Mouse (Mus musculus): ENCODE measurements around the gene Fastkd1.
"Not testable (repeated sequence)": the region's sequence is repeated elsewhere in the genome, so short reads cannot be mapped to it uniquely, and the experiment has no call there.

Gene Fastkd1

GRCm38 (mm10) chr2:69712981-69713625 is at the start of gene Fastkd1:
Gene Fastkd1 (minus strand): TSS chr2:69713516.
- peak; percentile 60 for DNase-seq (ENCODE audit: low spot score)

- DNase-seq (ENCODE audit: low spot score), result no peak
These were observed 47.7 kb upstream of the Fastkd1 start for GRCm38 (mm10) chr2:69760980-69761379.

- DNase-seq (ENCODE audit: low spot score), result no peak
These were observed 31.8 kb upstream of the Fastkd1 start for GRCm38 (mm10) chr2:69745091-69745490.

GRCm38 (mm10) chr2:69723519-69723825 is 10.2 kb upstream of the Fastkd1 start:
- no peak for DNase-seq (ENCODE audit: low spot score)

GRCm38 (mm10) chr2:69722650-69723518 is 9.6 kb upstream of the Fastkd1 start:
- peak; percentile 92 for DNase-seq (ENCODE audit: low spot score)

- no peak for DNase-seq (ENCODE audit: low spot score)
These were observed 8.9 kb upstream of the Fastkd1 start, which contains the start of gene Ppig for GRCm38 (mm10) chr2:69722273-69722649. Gene Ppig (plus strand): TSS chr2:69722545.

- no peak for DNase-seq (ENCODE audit: low spot score)
These were observed 5.8 kb upstream of the Fastkd1 start for GRCm38 (mm10) chr2:69719121-69719520.

GRCm38 (mm10) chr2:69716483-69716882 is 3.2 kb upstream of the Fastkd1 start:
- DNase-seq (ENCODE audit: low spot score), result no peak

- no peak for DNase-seq (ENCODE audit: low spot score)
These were observed 810 bp upstream of the Fastkd1 start for GRCm38 (mm10) chr2:69714126-69714525.

GRCm38 (mm10) chr2:69713626-69714014 is 304 bp upstream of the Fastkd1 start:
- no peak for DNase-seq (ENCODE audit: low spot score)

- no peak for DNase-seq (ENCODE audit: low spot score)
These were observed 1.1 kb downstream of the Fastkd1 start for GRCm38 (mm10) chr2:69712171-69712570.

GRCm38 (mm10) chr2:69700446-69700845 is 12.9 kb downstream of the Fastkd1 start:
- no peak for DNase-seq (ENCODE audit: low spot score)

- no peak for DNase-seq (ENCODE audit: low spot score)
These were observed 19.8 kb downstream of the Fastkd1 start for GRCm38 (mm10) chr2:69693501-69693900.

- no peak for DNase-seq (ENCODE audit: low spot score)
These were observed 22.5 kb downstream of the Fastkd1 start for GRCm38 (mm10) chr2:69690843-69691242.

GRCm38 (mm10) chr2:69690214-69690613 is 23.1 kb downstream of the Fastkd1 start:
- DNase-seq (ENCODE audit: low spot score), result no peak

- no peak for DNase-seq (ENCODE audit: low spot score)
These were observed 28.8 kb downstream of the Fastkd1 start for GRCm38 (mm10) chr2:69684488-69684887.

- no peak for DNase-seq (ENCODE audit: low spot score)
These were observed 30.1 kb downstream of the Fastkd1 start for GRCm38 (mm10) chr2:69683036-69683805.

GRCm38 (mm10) chr2:69681931-69682330 is 31.4 kb downstream of the Fastkd1 start:
- DNase-seq (ENCODE audit: low spot score), result no peak

GRCm38 (mm10) chr2:69679990-69680389 is 33.3 kb downstream of the Fastkd1 start:
- DNase-seq (ENCODE audit: low spot score), result no peak

- DNase-seq (ENCODE audit: low spot score), result not testable (repeated sequence)
These were observed 36.1 kb downstream of the Fastkd1 start for GRCm38 (mm10) chr2:69677215-69677614.

GRCm38 (mm10) chr2:69676713-69677112 is 36.6 kb downstream of the Fastkd1 start:
- no peak for DNase-seq (ENCODE audit: low spot score)

GRCm38 (mm10) chr2:69675266-69675665 is 38.0 kb downstream of the Fastkd1 start:
- no peak for DNase-seq (ENCODE audit: low spot score)

- no peak for DNase-seq (ENCODE audit: low spot score)
These were observed 39.6 kb downstream of the Fastkd1 start for GRCm38 (mm10) chr2:69673723-69674122.

Measured in urinary bladder, postnatal 25 days (tissue).